Mouse (Mus musculus): ENCODE measurements around the gene Exph5. TPM values are rescaled to one million over a fixed set of nuclear protein-coding genes. Genes with fewer than 3 reads are reported as not detected.

Exph5 gene
- polyA plus RNA-seq, 1 experiment, result 0.80 TPM

DNA sequence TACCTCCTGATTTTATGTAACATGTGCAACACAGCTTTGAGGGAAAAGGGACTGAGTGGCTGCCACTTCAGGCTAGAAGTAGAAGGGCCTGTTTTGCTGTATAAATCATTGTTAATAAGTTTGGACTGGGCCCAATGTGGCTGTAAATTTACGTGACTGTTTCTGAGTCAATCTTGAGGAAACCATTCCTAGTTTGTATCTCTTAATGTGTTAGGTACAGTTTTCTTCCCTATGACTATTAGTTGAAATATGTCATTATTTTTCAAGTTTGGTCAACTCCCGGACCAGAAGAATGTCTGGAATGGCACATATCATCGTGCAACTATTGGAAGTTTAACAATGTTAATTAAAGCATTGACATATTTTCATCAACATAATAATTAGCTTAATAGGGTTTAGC, 11.5 kb upstream of the Exph5 start:
- WGBS, result 70% methylated on average over 3 of the region's 3 CpGs
- H3K4me3 ChIP-seq (replicated peaks; ENCODE audit: control insufficient read depth, low read depth, low read length), result no peak overlapping the region
- H3K4me1 ChIP-seq (ENCODE audit: control insufficient read depth, insufficient read depth, low read length), result no peaks in the 10 kb centered on the region
- TF ChIP-seq POLR2A (IDR thresholded peaks at IDR 0.05; ENCODE audit: borderline replicate concordance, control insufficient read depth, low read depth, low read length) (no peak), CTCF (IDR thresholded peaks at IDR 0.05; ENCODE audit: control insufficient read depth, insufficient read depth, low read length) (no peak)
- H3K27ac ChIP-seq (ENCODE audit: control insufficient read depth, insufficient read depth, low read depth, low read length, poor library complexity), result no peak overlapping the region

DNA sequence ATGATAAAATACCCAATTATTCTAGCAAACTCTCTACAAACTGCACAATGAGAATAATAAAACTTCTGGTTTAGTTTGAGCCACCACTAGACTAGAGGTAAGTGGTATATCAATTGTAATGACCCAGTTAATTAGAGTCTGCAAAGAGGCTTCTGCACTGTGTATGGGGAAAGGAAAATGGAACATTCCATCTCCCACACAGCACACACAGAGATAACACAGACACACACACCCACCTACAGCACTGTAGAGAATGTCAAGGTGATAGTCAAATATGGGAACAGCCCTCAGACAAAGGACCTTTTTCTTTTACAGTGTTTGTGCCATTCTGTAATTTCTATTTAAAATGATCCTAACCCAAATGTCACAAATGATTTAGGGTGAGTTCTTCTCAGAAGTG, 8.6 kb upstream of the Exph5 start:
- TF ChIP-seq POLR2A (IDR thresholded peaks at IDR 0.05; ENCODE audit: borderline replicate concordance, control insufficient read depth, low read depth, low read length), result no peak
- TF ChIP-seq CTCF (IDR thresholded peaks at IDR 0.05; ENCODE audit: control insufficient read depth, insufficient read depth, low read length), result no peak
- Histone ChIP-seq H3K4me3 (replicated peaks; ENCODE audit: control insufficient read depth, low read depth, low read length) (no peak overlapping the region), H3K4me1 (ENCODE audit: control insufficient read depth, insufficient read depth, low read length) (no peaks in the 10 kb centered on the region), H3K27ac (ENCODE audit: control insufficient read depth, insufficient read depth, low read depth, low read length, poor library complexity) (no peak overlapping the region)

DNA sequence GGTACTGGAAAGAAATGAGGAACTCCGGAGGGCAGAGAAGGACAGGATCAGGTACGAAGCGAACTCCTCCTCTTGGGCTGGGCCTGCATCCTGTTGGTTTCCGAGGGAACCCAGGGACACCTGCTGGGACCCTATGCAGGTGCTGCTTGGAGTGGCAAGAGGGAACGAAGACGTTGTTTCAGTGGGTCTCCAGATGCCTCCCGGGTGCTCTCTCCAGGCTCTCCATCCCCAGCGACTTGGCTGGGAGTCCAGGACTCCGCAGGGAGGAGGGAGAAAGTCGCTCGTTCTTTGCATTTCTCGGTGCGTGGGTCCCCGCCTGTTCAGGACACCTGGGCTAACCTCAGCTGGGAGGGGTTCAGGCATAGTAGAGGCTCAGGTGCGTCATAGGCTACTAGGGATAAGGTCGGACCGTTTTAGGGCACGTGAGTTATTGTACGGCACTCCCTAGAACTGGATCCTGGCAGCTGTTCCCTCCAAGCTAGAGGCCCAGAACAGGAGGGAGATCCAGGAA, 386 bp downstream of the Exph5 start:
- no peak overlapping the region for H3K27ac ChIP-seq (ENCODE audit: control insufficient read depth, insufficient read depth, low read depth, low read length, poor library complexity)
- H3K4me3 ChIP-seq (replicated peaks; ENCODE audit: control insufficient read depth, low read depth, low read length), result no peak overlapping the region
- H3K4me1 ChIP-seq (ENCODE audit: control insufficient read depth, insufficient read depth, low read length), result no peaks in the 10 kb centered on the region
- WGBS, result 28% methylated on average over 19 of the region's 19 CpGs
- TF ChIP-seq CTCF (IDR thresholded peaks at IDR 0.05; ENCODE audit: control insufficient read depth, insufficient read depth, low read length) (no peak), POLR2A (IDR thresholded peaks at IDR 0.05; ENCODE audit: borderline replicate concordance, control insufficient read depth, low read depth, low read length) (no peak)

GRCm38 (mm10) chr9:53302415-53302814, 945 bp downstream of the Exph5 start:
- TF ChIP-seq POLR2A (IDR thresholded peaks at IDR 0.05; ENCODE audit: borderline replicate concordance, control insufficient read depth, low read depth, low read length) (no peak), CTCF (IDR thresholded peaks at IDR 0.05; ENCODE audit: control insufficient read depth, insufficient read depth, low read length) (no peak)
- Histone ChIP-seq H3K27ac (ENCODE audit: control insufficient read depth, insufficient read depth, low read depth, low read length, poor library complexity) (no peak overlapping the region), H3K4me1 (ENCODE audit: control insufficient read depth, insufficient read depth, low read length) (no peaks in the 10 kb centered on the region), H3K4me3 (replicated peaks; ENCODE audit: control insufficient read depth, low read depth, low read length) (no peak overlapping the region)
- WGBS, result 74% methylated on average over 5 of the region's 5 CpGs

DNA sequence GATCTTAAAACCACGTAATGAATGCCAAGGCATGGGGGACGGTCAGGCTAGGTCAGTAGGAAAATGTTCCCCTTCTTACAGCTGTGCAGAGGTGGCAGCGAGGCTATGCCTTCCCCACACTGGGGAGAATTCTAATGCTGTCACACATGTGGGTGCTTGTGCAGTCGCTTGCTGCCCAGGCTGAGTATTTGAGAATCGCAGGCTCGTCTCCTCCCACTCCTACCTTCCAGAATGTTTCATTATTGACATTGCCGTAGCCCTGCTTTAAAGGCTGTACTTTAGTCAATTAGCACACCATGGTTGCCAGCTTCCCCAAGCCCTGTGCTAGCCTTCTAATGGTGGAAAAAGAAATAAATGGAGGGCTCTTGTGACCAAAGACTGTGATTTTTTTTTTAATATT, 6.4 kb downstream of the Exph5 start:
- H3K27ac ChIP-seq (ENCODE audit: control insufficient read depth, insufficient read depth, low read depth, low read length, poor library complexity), result no peak overlapping the region
- 48% methylated on average over 7 of the region's 7 CpGs for WGBS
- no peaks in the 10 kb centered on the region for H3K4me1 ChIP-seq (ENCODE audit: control insufficient read depth, insufficient read depth, low read length)
- TF ChIP-seq CTCF (IDR thresholded peaks at IDR 0.05; ENCODE audit: control insufficient read depth, insufficient read depth, low read length), result no peak
- no peak for TF ChIP-seq POLR2A (IDR thresholded peaks at IDR 0.05; ENCODE audit: borderline replicate concordance, control insufficient read depth, low read depth, low read length)
- no peak overlapping the region for H3K4me3 ChIP-seq (replicated peaks; ENCODE audit: control insufficient read depth, low read depth, low read length)

- Histone ChIP-seq H3K27ac (ENCODE audit: control insufficient read depth, insufficient read depth, low read depth, low read length, poor library complexity) (no peak overlapping the region), H3K4me1 (ENCODE audit: control insufficient read depth, insufficient read depth, low read length) (no peaks in the 10 kb centered on the region), H3K4me3 (replicated peaks; ENCODE audit: control insufficient read depth, low read depth, low read length) (no peak overlapping the region)
- WGBS, result 83% methylated on average over 1 of the region's 1 CpGs
- TF ChIP-seq CTCF (IDR thresholded peaks at IDR 0.05; ENCODE audit: control insufficient read depth, insufficient read depth, low read length), result no peak
- TF ChIP-seq POLR2A (IDR thresholded peaks at IDR 0.05; ENCODE audit: borderline replicate concordance, control insufficient read depth, low read depth, low read length), result no peak
Measured at GRCm38 (mm10) chr9:53312981-53313380, 11.5 kb downstream of the Exph5 start.

- Histone ChIP-seq H3K4me1 (ENCODE audit: control insufficient read depth, insufficient read depth, low read length) (no peaks in the 10 kb centered on the region), H3K4me3 (replicated peaks; ENCODE audit: control insufficient read depth, low read depth, low read length) (no peak overlapping the region), H3K27ac (ENCODE audit: control insufficient read depth, insufficient read depth, low read depth, low read length, poor library complexity) (no peak overlapping the region)
- no peak for TF ChIP-seq POLR2A (IDR thresholded peaks at IDR 0.05; ENCODE audit: borderline replicate concordance, control insufficient read depth, low read depth, low read length)
- TF ChIP-seq CTCF (IDR thresholded peaks at IDR 0.05; ENCODE audit: control insufficient read depth, insufficient read depth, low read length), result no peak
- 14% methylated on average over 10 of the region's 10 CpGs for WGBS
Measured at GRCm38 (mm10) chr9:53320894-53321650, 19.6 kb downstream of the Exph5 start.

- TF ChIP-seq CTCF (IDR thresholded peaks at IDR 0.05; ENCODE audit: control insufficient read depth, insufficient read depth, low read length), result no peak
- TF ChIP-seq POLR2A (IDR thresholded peaks at IDR 0.05; ENCODE audit: borderline replicate concordance, control insufficient read depth, low read depth, low read length), result no peak
- no peaks in the 10 kb centered on the region for H3K4me1 ChIP-seq (ENCODE audit: control insufficient read depth, insufficient read depth, low read length)
- no peak overlapping the region for H3K4me3 ChIP-seq (replicated peaks; ENCODE audit: control insufficient read depth, low read depth, low read length)
- H3K27ac ChIP-seq (ENCODE audit: control insufficient read depth, insufficient read depth, low read depth, low read length, poor library complexity), result no peak overlapping the region
- WGBS, result 65% methylated on average over 8 of the region's 8 CpGs
Measured at GRCm38 (mm10) chr9:53321683-53322082, 20.2 kb downstream of the Exph5 start.

All from bone marrow, adult 2 months (tissue).